Mouse (Mus musculus) limb, embryonic 11.5 days (tissue): ENCODE results near the gene Krt78. TPM values are rescaled to one million over a fixed set of nuclear protein-coding genes. Genes with fewer than 3 reads are reported as not detected.

ENCODE experiments used
- ATAC-seq: fragments of 200-750 bp; cut with Nextera tagmentation; 2 replicates; pipeline ENCODE4 v1.8.0; 2017; ENCODE audit warnings: low read depth; ENCODE audit not compliant: insufficient number of reproducible peaks, low FRiP score, low TSS enrichment
- DNase-seq: peaks from one replicate; pipeline ENCODE4 v3.0.0-alpha.2; 2015; ENCODE audit warnings: low spot score
- H3K27ac ChIP-seq: fragments of 300-500 bp; sonication (generic); replicated peaks from 2 replicates; pipeline ENCODE4 v1.5.1; 2014; ENCODE audit warnings: low read depth, mild to moderate bottlenecking, low read length
- H3K27me3 ChIP-seq: fragments of 300-500 bp; sonication (generic); 2 replicates; pipeline ENCODE4 v1.6.1; 2014; ENCODE audit warnings: mild to moderate bottlenecking, low read length, mixed read lengths; ENCODE audit not compliant: control insufficient read depth, insufficient read depth
- H3K36me3 ChIP-seq: fragments of 300-500 bp; sonication (generic); 2 replicates; pipeline ENCODE4 v1.6.1; 2014; ENCODE audit warnings: mild to moderate bottlenecking, low read length, moderate library complexity, mixed read lengths; ENCODE audit not compliant: control insufficient read depth, insufficient read depth
- H3K4me1 ChIP-seq: fragments of 300-500 bp; sonication (generic); 2 replicates; pipeline ENCODE4 v1.6.1; 2014; ENCODE audit warnings: low read length, mixed read lengths; ENCODE audit not compliant: control insufficient read depth, insufficient read depth
- H3K4me2 ChIP-seq: fragments of 300-500 bp; sonication (generic); 2 replicates; pipeline ENCODE4 v1.6.1; 2014; ENCODE audit warnings: low read depth, mild to moderate bottlenecking, moderate library complexity; ENCODE audit not compliant: severe bottlenecking
- H3K4me3 ChIP-seq: fragments of 300-500 bp; sonication (generic); 2 replicates; pipeline ENCODE4 v1.5.1; 2014; ENCODE audit warnings: low read depth, low read length
- H3K9ac ChIP-seq: fragments of 300-500 bp; sonication (generic); 2 replicates; pipeline ENCODE4 v1.6.1; 2014; ENCODE audit warnings: mild to moderate bottlenecking, low read length
- H3K9me3 ChIP-seq: fragments of 300-500 bp; sonication (generic); 2 replicates; pipeline ENCODE4 v1.6.1; 2016; ENCODE audit warnings: low read length; ENCODE audit not compliant: control insufficient read depth
- WGBS: fragments of 180-500 bp; shearing (Covaris S2); extraction: QIAGEN DNeasy Blood & Tissue Kit; methylation state at CpG from one replicate; pipeline ENCODE4 v1.1.7; 2014; 5-methylcytosine and 5-hydroxymethylcytosine counted together
- polyA plus RNA-seq: library from polyadenylated mRNA; unstranded; fragments of >200 nt; fragmentation: Nextera tagmentation; extraction: Ambion mirVana; gene quantifications from 2 replicates; pipeline ENCODE4 v1.2.1, GENCODE M21; 2014

Krt78 gene
- polyA plus RNA-seq, 1 experiment from 2014 or later = not detected

GRCm38 (mm10) chr15:101976641-101977040, 22.6 kb upstream of the Krt78 start:
- H3K27ac ChIP-seq = no peak overlapping the region; the same call in 1 of the 2 replicates
- peaks cover 25% of the 10 kb centered on the region for H3K4me1 ChIP-seq
- WGBS = 52% methylated on average over 3 of the region's 3 CpGs
- ATAC-seq (no peak), DNase-seq (no peak)
- H3K36me3 ChIP-seq = no peaks in the 10 kb centered on the region
- H3K9me3 ChIP-seq = no peaks in the 10 kb centered on the region
- peak overlapping the region; percentile 73 for H3K9ac ChIP-seq
- H3K4me3 ChIP-seq = no peak overlapping the region
- peak overlapping the region; percentile 74; the same call in 1 of the 2 replicates for H3K4me2 ChIP-seq
- H3K27me3 ChIP-seq = no peaks in the 10 kb centered on the region

- Histone ChIP-seq H3K27ac (0 out of 2 replicates have a peak overlapping the region, but pooled peaks have one; percentile 8), H3K4me1 (peaks cover 25% of the 10 kb centered on the region), H3K27me3 (no peaks in the 10 kb centered on the region), H3K9me3 (no peaks in the 10 kb centered on the region), H3K4me2 (no peak overlapping the region), H3K9ac (no peak overlapping the region), H3K4me3 (no peak overlapping the region), H3K36me3 (no peaks in the 10 kb centered on the region)
- 26% methylated on average over 5 of the region's 5 CpGs for WGBS
- DNase-seq (peak; percentile 61), ATAC-seq (0 out of 2 replicates have a peak, but pooled peaks have one; percentile 22)
Measured at GRCm38 (mm10) chr15:101976023-101976422, 21.9 kb upstream of the Krt78 start.

- H3K4me3 ChIP-seq = no peak overlapping the region
- no peak for DNase-seq
- H3K9me3 ChIP-seq = no peaks in the 10 kb centered on the region
- H3K4me1 ChIP-seq = peaks cover 25% of the 10 kb centered on the region
- 65% methylated on average over 16 of the region's 16 CpGs for WGBS
- no peaks in the 10 kb centered on the region for H3K36me3 ChIP-seq
- H3K4me2 ChIP-seq = no peak overlapping the region
- H3K27ac ChIP-seq = no peak overlapping the region
- ATAC-seq = no peak
- no peak overlapping the region for H3K9ac ChIP-seq
- no peaks in the 10 kb centered on the region for H3K27me3 ChIP-seq
Measured at GRCm38 (mm10) chr15:101974083-101974845, 20.2 kb upstream of the Krt78 start.

GRCm38 (mm10) chr15:101973414-101974077, 19.5 kb upstream of the Krt78 start:
- peaks cover 25% of the 10 kb centered on the region for H3K4me1 ChIP-seq
- ATAC-seq = no peak
- no peak overlapping the region for H3K4me3 ChIP-seq
- no peak overlapping the region for H3K9ac ChIP-seq
- no peaks in the 10 kb centered on the region for H3K27me3 ChIP-seq
- 14% methylated on average over 15 of the region's 15 CpGs for WGBS
- H3K9me3 ChIP-seq = no peaks in the 10 kb centered on the region
- DNase-seq = peak; percentile 99
- no peak overlapping the region for H3K27ac ChIP-seq
- no peaks in the 10 kb centered on the region for H3K36me3 ChIP-seq
- no peak overlapping the region for H3K4me2 ChIP-seq

GRCm38 (mm10) chr15:101970536-101970935, 16.4 kb upstream of the Krt78 start:
- WGBS = 9% methylated on average over 3 of the region's 6 CpGs
- Histone ChIP-seq H3K27ac (no peak overlapping the region), H3K9me3 (no peaks in the 10 kb centered on the region), H3K4me3 (no peak overlapping the region), H3K4me1 (peaks cover under 1% of the 10 kb centered on the region), H3K36me3 (no peaks in the 10 kb centered on the region), H3K4me2 (no peak overlapping the region), H3K9ac (no peak overlapping the region), H3K27me3 (no peaks in the 10 kb centered on the region)
- no peak for ATAC-seq
- DNase-seq = peak; percentile 86

- no peaks in the 10 kb centered on the region for H3K4me1 ChIP-seq
- 80% methylated on average over 8 of the region's 8 CpGs for WGBS
- H3K4me2 ChIP-seq = no peak overlapping the region
- DNase-seq = no peak
- H3K9ac ChIP-seq = no peak overlapping the region
- no peaks in the 10 kb centered on the region for H3K9me3 ChIP-seq
- ATAC-seq = no peak
- H3K27me3 ChIP-seq = no peaks in the 10 kb centered on the region
- H3K27ac ChIP-seq = no peak overlapping the region
- no peak overlapping the region for H3K4me3 ChIP-seq
- no peaks in the 10 kb centered on the region for H3K36me3 ChIP-seq
Measured at GRCm38 (mm10) chr15:101966808-101967207, 12.7 kb upstream of the Krt78 start.

GRCm38 (mm10) chr15:101958891-101959290, 4.8 kb upstream of the Krt78 start:
- Histone ChIP-seq H3K9me3 (no peaks in the 10 kb centered on the region), H3K4me2 (no peak overlapping the region), H3K27me3 (no peaks in the 10 kb centered on the region), H3K36me3 (no peaks in the 10 kb centered on the region), H3K27ac (no peak overlapping the region), H3K4me1 (no peaks in the 10 kb centered on the region), H3K9ac (no peak overlapping the region), H3K4me3 (no peak overlapping the region)
- WGBS = 92% methylated on average over 3 of the region's 3 CpGs
- DNase-seq (no peak), ATAC-seq (no peak)

- ATAC-seq (no peak), DNase-seq (no peak)
- H3K36me3 ChIP-seq = no peaks in the 10 kb centered on the region
- no peak overlapping the region for H3K4me3 ChIP-seq
- no peaks in the 10 kb centered on the region for H3K9me3 ChIP-seq
- no peak overlapping the region for H3K27ac ChIP-seq
- H3K4me1 ChIP-seq = no peaks in the 10 kb centered on the region
- H3K27me3 ChIP-seq = no peaks in the 10 kb centered on the region
- no peak overlapping the region for H3K4me2 ChIP-seq
- 82% methylated on average over 7 of the region's 7 CpGs for WGBS
- no peak overlapping the region for H3K9ac ChIP-seq
Measured at GRCm38 (mm10) chr15:101952733-101953474, 1.2 kb downstream of the Krt78 start.
